Mouse (Mus musculus): ENCODE results near the gene Trp73. TPM values are rescaled to one million over a fixed set of nuclear protein-coding genes. Genes with fewer than 3 reads are reported as not detected.

Trp73 gene
- 0.46 TPM for polyA plus RNA-seq (2021)

GRCm38 (mm10) chr4:154140182-154140212 is at the start of gene Trp73:
Gene Trp73 (minus strand): TSS chr4:154140208.
- DNase-seq (ENCODE audit: low read depth, low spot score) (no peak), ATAC-seq (no peak)
- H3K27me3 ChIP-seq: peaks cover 6% of the 10 kb centered on the region
- in situ Hi-C loops (cut with MboI; ENCODE audit: low pct_unique_long_range_greater_than_20kb): no loop called here
- CTCF ChIA-PET: no interaction called here
- POLR2A ChIA-PET: no interaction called here
- no peak for TF ChIP-seq CTCF (IDR thresholded peaks at IDR 0.05)

- in situ Hi-C loops (cut with MboI; ENCODE audit: low pct_unique_long_range_greater_than_20kb): no loop called here
- ChIA-PET CTCF (no interaction called here), POLR2A (no interaction called here)
- no peak for ATAC-seq
- no peak for DNase-seq (ENCODE audit: low read depth, low spot score)
- TF ChIP-seq CTCF (IDR thresholded peaks at IDR 0.05): no peak
- H3K27me3 ChIP-seq: no peaks in the 10 kb centered on the region
These were observed 48.9 kb upstream of the Trp73 start for GRCm38 (mm10) chr4:154188948-154189347.

- TF ChIP-seq CTCF (IDR thresholded peaks at IDR 0.05): no peak
- H3K27me3 ChIP-seq: no peaks in the 10 kb centered on the region
- in situ Hi-C loops (cut with MboI; ENCODE audit: low pct_unique_long_range_greater_than_20kb): no loop called here
- ChIA-PET CTCF (interaction anchor here (1.2 kb wide), 1 partner anchor 16 kb away, joined by 5 read pairs; no protein-coding TSS in a partner anchor), POLR2A (no interaction called here)
- DNase-seq (ENCODE audit: low read depth, low spot score) (no peak), ATAC-seq (no peak)
These were observed 46.1 kb upstream of the Trp73 start for GRCm38 (mm10) chr4:154186002-154186537.

GRCm38 (mm10) chr4:154185001-154185400 is 45.0 kb upstream of the Trp73 start:
- TF ChIP-seq CTCF (IDR thresholded peaks at IDR 0.05): no peak
- POLR2A ChIA-PET: no interaction called here
- in situ Hi-C loops (cut with MboI; ENCODE audit: low pct_unique_long_range_greater_than_20kb): no loop called here
- no peak for DNase-seq (ENCODE audit: low read depth, low spot score)
- no peak for ATAC-seq
- H3K27me3 ChIP-seq: no peaks in the 10 kb centered on the region
- CTCF ChIA-PET: interaction anchor here (1.2 kb wide), 1 partner anchor 17 kb away, joined by 5 read pairs; no protein-coding TSS in a partner anchor

- in situ Hi-C loops (cut with MboI; ENCODE audit: low pct_unique_long_range_greater_than_20kb): no loop called here
- CTCF ChIA-PET: interaction anchor here (1.5 kb wide), 1 partner anchor 20 kb away, joined by 5 read pairs; no protein-coding TSS in a partner anchor
These were observed 43.6 kb upstream of the Trp73 start for GRCm38 (mm10) chr4:154183566-154183965.

GRCm38 (mm10) chr4:154181001-154181400 is 41.0 kb upstream of the Trp73 start:
- no peak for DNase-seq (ENCODE audit: low read depth, low spot score)
- ChIA-PET POLR2A (no interaction called here), CTCF (no interaction called here)
- in situ Hi-C loops (cut with MboI; ENCODE audit: low pct_unique_long_range_greater_than_20kb): no loop called here
- no peak for TF ChIP-seq CTCF (IDR thresholded peaks at IDR 0.05)
- ATAC-seq: peak; percentile 33
- no peaks in the 10 kb centered on the region for H3K27me3 ChIP-seq

More at GRCm38 (mm10) chr4:154183566-154183965, 43.6 kb upstream of the Trp73 start:
- no peaks in the 10 kb centered on the region for H3K27me3 ChIP-seq
- POLR2A ChIA-PET: no interaction called here
- ATAC-seq (no peak), DNase-seq (ENCODE audit: low read depth, low spot score) (no peak)
- TF ChIP-seq CTCF (IDR thresholded peaks at IDR 0.05): no peak

GRCm38 (mm10) chr4:154177257-154177656 is 37.2 kb upstream of the Trp73 start:
- H3K27me3 ChIP-seq: no peaks in the 10 kb centered on the region
- ChIA-PET CTCF (interaction anchor here (1.1 to 2.3 kb wide), 3 partner anchors 11 to 32 kb away, joined by 3 to 5 read pairs (median 3); no protein-coding TSS in a partner anchor), POLR2A (no interaction called here)
- in situ Hi-C loops (cut with MboI; ENCODE audit: low pct_unique_long_range_greater_than_20kb): no loop called here
- TF ChIP-seq CTCF (IDR thresholded peaks at IDR 0.05): no peak
- ATAC-seq (no peak), DNase-seq (ENCODE audit: low read depth, low spot score) (no peak)

- CTCF ChIA-PET: no interaction called here
- H3K27me3 ChIP-seq: peaks cover 8% of the 10 kb centered on the region
- in situ Hi-C loops (cut with MboI; ENCODE audit: low pct_unique_long_range_greater_than_20kb): no loop called here
These were observed 32.1 kb upstream of the Trp73 start for GRCm38 (mm10) chr4:154171931-154172604.

GRCm38 (mm10) chr4:154171151-154171930 is 31.3 kb upstream of the Trp73 start:
- ATAC-seq (no peak), DNase-seq (ENCODE audit: low read depth, low spot score) (no peak)
- ChIA-PET CTCF (no interaction called here), POLR2A (no interaction called here)
- peaks cover 8% of the 10 kb centered on the region for H3K27me3 ChIP-seq
- in situ Hi-C loops (cut with MboI; ENCODE audit: low pct_unique_long_range_greater_than_20kb): no loop called here
- TF ChIP-seq CTCF (IDR thresholded peaks at IDR 0.05): no peak

More at GRCm38 (mm10) chr4:154171931-154172604, 32.1 kb upstream of the Trp73 start:
- TF ChIP-seq CTCF (IDR thresholded peaks at IDR 0.05): no peak
- POLR2A ChIA-PET: no interaction called here
- DNase-seq (ENCODE audit: low read depth, low spot score) (no peak), ATAC-seq (no peak)

- ChIA-PET CTCF (interaction anchor here (0.6 kb wide), 1 partner anchor 36 kb away, joined by 3 read pairs; no protein-coding TSS in a partner anchor), POLR2A (no interaction called here)
- ATAC-seq (no peak), DNase-seq (ENCODE audit: low read depth, low spot score) (no peak)
- H3K27me3 ChIP-seq: peaks cover 8% of the 10 kb centered on the region
- TF ChIP-seq CTCF (IDR thresholded peaks at IDR 0.05): no peak
- in situ Hi-C loops (cut with MboI; ENCODE audit: low pct_unique_long_range_greater_than_20kb): no loop called here
These were observed 30.6 kb upstream of the Trp73 start, which contains the start of gene Megf6 for GRCm38 (mm10) chr4:154170506-154171150. Gene Megf6 (plus strand): TSS chr4:154170730.

GRCm38 (mm10) chr4:154170021-154170420 is 30.0 kb upstream of the Trp73 start:
- in situ Hi-C loops (cut with MboI; ENCODE audit: low pct_unique_long_range_greater_than_20kb): no loop called here

More at GRCm38 (mm10) chr4:154170021-154170420, 30.0 kb upstream of the Trp73 start:
- no peak for TF ChIP-seq CTCF (IDR thresholded peaks at IDR 0.05)
- DNase-seq (ENCODE audit: low read depth, low spot score): no peak
- no peak for ATAC-seq
- CTCF ChIA-PET: no interaction called here
- POLR2A ChIA-PET: no interaction called here
- peaks cover 8% of the 10 kb centered on the region for H3K27me3 ChIP-seq
